In the genomic region with DNA sequence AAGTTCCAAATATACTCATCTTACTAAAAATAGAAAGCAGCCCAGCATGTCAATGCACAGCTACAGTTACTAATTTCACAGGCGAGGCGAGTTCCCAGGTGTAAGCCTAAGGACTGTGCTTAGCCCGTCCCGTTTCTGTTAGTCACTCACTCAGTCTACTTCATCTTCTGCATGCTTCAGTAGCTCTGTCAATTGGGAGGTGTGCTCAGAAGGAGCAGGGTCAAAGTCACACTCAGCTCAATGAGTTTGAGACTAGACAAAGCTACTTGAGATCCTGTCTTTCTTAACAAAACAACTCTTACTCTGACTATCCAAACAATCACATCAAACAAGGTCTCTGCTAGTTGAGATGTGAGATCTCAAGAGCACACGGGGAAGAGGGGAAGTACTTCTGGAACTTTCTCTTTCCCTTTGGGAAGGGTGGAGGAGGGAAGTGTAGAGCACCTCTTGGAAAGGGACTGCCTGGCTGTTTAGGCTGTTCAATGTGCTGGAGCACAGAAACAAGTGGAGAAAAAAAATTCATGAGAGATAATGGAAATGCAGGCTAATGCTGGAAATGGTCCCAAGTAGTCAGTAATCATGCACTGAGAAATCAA, we compare ENCODE assay signal across 15 mouse cellular contexts. TPM values are rescaled to one million over a fixed set of nuclear protein-coding genes. Genes with fewer than 3 reads are reported as not detected.
A peak's percentile ranks its signal among the peaks of the same experiment; 100 is the strongest.
DNase-seq lines count a peak whose midpoint lies in the region; ATAC-seq and TF ChIP-seq lines count a peak whose summit lies in the region.
"Had no signal": no experiment of that assay in that cellular context is flagged by ENCODE, and none has a peak within 500 bp of the region (broad histone marks: within the 10 kb centered on the region; RNA-seq: fewer than 3 reads in every experiment).

No protein-coding gene starts in this region.

- H3K4me1 ChIP-seq in heart, embryonic 12.5 days (replicated peaks): peaks cover 43% of the 10 kb centered on the region
- H3K4me1 ChIP-seq in lung, postnatal 0 days (ENCODE audit: insufficient read depth, low read depth, low read length): peaks cover 16% of the 10 kb centered on the region; the same call in 1 of the 2 replicates
- H3K4me1 ChIP-seq in kidney, embryonic 15.5 days: peaks cover 40% of the 10 kb centered on the region
- H3K4me1 ChIP-seq in midbrain, embryonic 13.5 days (replicated peaks): peaks cover 35% of the 10 kb centered on the region
- peaks cover 24% of the 10 kb centered on the region for H3K4me1 ChIP-seq in hindbrain, embryonic 12.5 days
- H3K4me1 ChIP-seq: limb, embryonic 15.5 days had no signal

- no peak for TF ChIP-seq CTCF in lung, postnatal 0 days (IDR thresholded peaks at IDR 0.05)

- 50% methylated on average over 5 of the region's 5 CpGs for WGBS in heart, embryonic 12.5 days
- 37% methylated on average over 5 of the region's 5 CpGs for WGBS in lung, postnatal 0 days
- WGBS in kidney, embryonic 15.5 days: 26% methylated on average over 5 of the region's 5 CpGs
- WGBS in midbrain, embryonic 13.5 days: 75% methylated on average over 5 of the region's 5 CpGs
- WGBS in hindbrain, embryonic 12.5 days: 81% methylated on average over 5 of the region's 5 CpGs

- H3K9ac ChIP-seq in heart, embryonic 12.5 days: no peak overlapping the region
- no peak overlapping the region for H3K9ac ChIP-seq in lung, postnatal 0 days (replicated peaks; ENCODE audit: low read depth)
- no peak overlapping the region for H3K9ac ChIP-seq in kidney, embryonic 15.5 days
- no peak overlapping the region for H3K9ac ChIP-seq in midbrain, embryonic 13.5 days (replicated peaks)
- no peak overlapping the region for H3K9ac ChIP-seq in hindbrain, embryonic 12.5 days
- H3K9ac ChIP-seq: forebrain, postnatal 0 days; limb, embryonic 15.5 days; liver, postnatal 0 days had no signal

- no peaks in the 10 kb centered on the region for H3K27me3 ChIP-seq in heart, embryonic 12.5 days (replicated peaks)
- H3K27me3 ChIP-seq in lung, postnatal 0 days (replicated peaks; ENCODE audit: insufficient read depth, low read length): no peaks in the 10 kb centered on the region
- no peaks in the 10 kb centered on the region for H3K27me3 ChIP-seq in kidney, embryonic 15.5 days
- H3K27me3 ChIP-seq in splenic B cell, adult 2 months (ENCODE audit: control insufficient read depth, insufficient read depth, low read length, poor library complexity, severe bottlenecking): no peaks in the 10 kb centered on the region
- H3K27me3 ChIP-seq in midbrain, embryonic 13.5 days: no peaks in the 10 kb centered on the region
- H3K27me3 ChIP-seq in hindbrain, embryonic 12.5 days: no peaks in the 10 kb centered on the region
- H3K27me3 ChIP-seq: limb, embryonic 15.5 days had no signal

- peak; percentile 36; the same call in 1 of the 2 replicates for TF ChIP-seq EP300 in lung, postnatal 0 days (IDR thresholded peaks at IDR 0.05)

- H3K4me3 ChIP-seq in heart, embryonic 12.5 days: no peak overlapping the region
- H3K4me3 ChIP-seq in lung, postnatal 0 days (ENCODE audit: low read depth, low read length): no peak overlapping the region
- H3K4me3 ChIP-seq in kidney, embryonic 15.5 days (replicated peaks): no peak overlapping the region
- no peak overlapping the region for H3K4me3 ChIP-seq in midbrain, embryonic 13.5 days (replicated peaks)
- no peak overlapping the region for H3K4me3 ChIP-seq in hindbrain, embryonic 12.5 days
- H3K4me3 ChIP-seq: gastrocnemius, adult 2 months; limb, embryonic 15.5 days; midbrain, embryonic 10.5 days had no signal

- peaks cover 21% of the 10 kb centered on the region for H3K36me3 ChIP-seq in heart, embryonic 12.5 days
- peaks cover 8% of the 10 kb centered on the region; the same call in 1 of the 2 replicates for H3K36me3 ChIP-seq in lung, postnatal 0 days (ENCODE audit: insufficient read depth, low read length)
- H3K36me3 ChIP-seq in kidney, embryonic 15.5 days: peaks cover 29% of the 10 kb centered on the region
- H3K36me3 ChIP-seq in splenic B cell, adult 2 months (ENCODE audit: control insufficient read depth, insufficient read depth, low read length, poor library complexity, severe bottlenecking): peaks cover 1% of the 10 kb centered on the region; the same call in 1 of the 2 replicates
- peaks cover 18% of the 10 kb centered on the region for H3K36me3 ChIP-seq in midbrain, embryonic 13.5 days
- H3K36me3 ChIP-seq in hindbrain, embryonic 12.5 days: peaks cover 19% of the 10 kb centered on the region

- no peaks in the 10 kb centered on the region for H3K9me3 ChIP-seq in heart, embryonic 12.5 days (replicated peaks)
- H3K9me3 ChIP-seq in lung, postnatal 0 days (ENCODE audit: low read length): no peaks in the 10 kb centered on the region
- no peaks in the 10 kb centered on the region for H3K9me3 ChIP-seq in kidney, embryonic 15.5 days (replicated peaks)
- H3K9me3 ChIP-seq in midbrain, embryonic 13.5 days: no peaks in the 10 kb centered on the region
- no peaks in the 10 kb centered on the region for H3K9me3 ChIP-seq in hindbrain, embryonic 12.5 days (replicated peaks)
- H3K9me3 ChIP-seq: limb, embryonic 15.5 days; midbrain, embryonic 10.5 days had no signal

- no peak for DNase-seq in heart, adult 8-10 months (ENCODE audit: low spot score)
- DNase-seq in lung, postnatal 0 days (ENCODE audit: low spot score): peak; percentile 56
- DNase-seq in lung, postnatal 4 days: no peak
- DNase-seq in splenic B cell, adult 2 months (ENCODE audit: low read depth, low spot score): peak; percentile 21
- DNase-seq: cerebellum, postnatal 36 days; forebrain, postnatal 0 days; gastrocnemius, adult 2 months; heart, postnatal 10 days; liver, postnatal 0 days had no signal

- no peak overlapping the region for H3K27ac ChIP-seq in heart, embryonic 12.5 days (ENCODE audit: poor library complexity, severe bottlenecking)
- H3K27ac ChIP-seq in lung, postnatal 0 days (ENCODE audit: low read length): no peak overlapping the region
- H3K27ac ChIP-seq in kidney, embryonic 15.5 days: peak overlapping the region; percentile 54
- no peak overlapping the region for H3K27ac ChIP-seq in midbrain, embryonic 13.5 days
- H3K27ac ChIP-seq in hindbrain, embryonic 12.5 days: no peak overlapping the region
- H3K27ac ChIP-seq: gastrocnemius, adult 2 months; limb, embryonic 15.5 days; midbrain, embryonic 10.5 days had no signal

- ATAC-seq in heart, embryonic 12.5 days (ENCODE audit: insufficient number of reproducible peaks, low FRiP score): no peak
- peak; percentile 87 for ATAC-seq in lung, postnatal 0 days
- peak; percentile 85 for ATAC-seq in kidney, embryonic 15.5 days (replicated peaks; ENCODE audit: low FRiP score)
- ATAC-seq in midbrain, embryonic 13.5 days: no peak
- no peak for ATAC-seq in hindbrain, embryonic 12.5 days (ENCODE audit: low FRiP score)
- ATAC-seq: forebrain, postnatal 0 days; liver, postnatal 0 days had no signal

- peak overlapping the region; percentile 33 for H3K4me2 ChIP-seq in heart, embryonic 12.5 days
- 0 out of 2 replicates have a peak overlapping the region, but pooled peaks have one; percentile 8 for H3K4me2 ChIP-seq in lung, postnatal 0 days (replicated peaks; ENCODE audit: low read depth, low read length)
- H3K4me2 ChIP-seq in kidney, embryonic 15.5 days: 0 out of 2 replicates have a peak overlapping the region, but pooled peaks have one; percentile 2
- no peak overlapping the region for H3K4me2 ChIP-seq in midbrain, embryonic 13.5 days (replicated peaks)
- H3K4me2 ChIP-seq in hindbrain, embryonic 12.5 days (replicated peaks): no peak overlapping the region
- H3K4me2 ChIP-seq: limb, embryonic 15.5 days had no signal

RNA-seq across cellular contexts. Expression of gene Cand1, which starts 9.7 kb away (rescaled TPM):
- polyA plus RNA-seq in heart, embryonic 12.5 days (2016; fragmentation: Nextera tagmentation; extraction: Ambion mirVana): 66.0 and 71.3 TPM in 2 replicates
- 10 to 100 TPM; 33.2 to 50.0 (median 38.3) TPM for total RNA-seq in heart, adult 8-10 months (2022)
- 20.4 and 21.5 TPM in 2 replicates for polyA plus RNA-seq in lung, postnatal 0 days (2015; fragmentation: Nextera tagmentation; extraction: Ambion mirVana)
- polyA plus RNA-seq in kidney, embryonic 15.5 days (2015; fragmentation: Nextera tagmentation; extraction: Ambion mirVana): 64.8 and 67.9 TPM in 2 replicates
- 46.2 and 55.9 TPM in 2 replicates for polyA plus RNA-seq in midbrain, embryonic 13.5 days (2015; fragmentation: Nextera tagmentation; extraction: Ambion mirVana)
- 97.7 and 101 TPM in 2 replicates for polyA plus RNA-seq in hindbrain, embryonic 12.5 days (2016; fragmentation: Nextera tagmentation; extraction: Ambion mirVana)

Comparison
In these comparisons a context has a peak if more than half of its experiments do, and no peak if none do; other contexts are left out.
1. DNase-seq: peak in lung, postnatal 0 days (single experiment) and splenic B cell, adult 2 months (single experiment); none in heart, adult 8-10 months (single experiment) and lung, postnatal 4 days (0 of 2).
2. ATAC-seq: peak in lung, postnatal 0 days (single experiment) and kidney, embryonic 15.5 days (single experiment); none in heart, embryonic 12.5 days (single experiment), midbrain, embryonic 13.5 days (single experiment) and hindbrain, embryonic 12.5 days (single experiment).
3. H3K4me2 ChIP-seq: peak in heart, embryonic 12.5 days (single experiment), lung, postnatal 0 days (single experiment) and kidney, embryonic 15.5 days (single experiment); none in midbrain, embryonic 13.5 days (single experiment) and hindbrain, embryonic 12.5 days (single experiment).